Mouse (Mus musculus): Measurements from ENCODE around the gene Mybpc1.

Gene Mybpc1

DNA sequence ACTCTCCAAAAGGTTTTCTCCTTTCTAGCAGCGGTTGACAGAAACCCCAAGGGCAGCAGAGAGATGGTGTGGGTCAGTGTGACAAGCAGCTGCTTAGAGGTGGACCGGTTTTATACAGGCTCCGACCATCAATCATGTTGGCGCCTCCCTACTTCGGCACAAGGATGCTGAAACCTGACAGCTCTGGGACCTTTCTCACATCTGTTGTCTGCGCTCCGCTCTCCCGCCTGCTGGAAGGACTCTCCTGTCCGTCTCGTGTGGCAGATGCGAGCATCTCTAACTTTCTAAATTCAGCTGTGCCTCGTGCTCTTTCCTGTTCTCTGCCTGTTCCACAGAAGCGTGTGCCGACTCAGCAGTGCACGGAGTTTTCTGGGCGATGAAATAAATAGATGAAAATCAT lies at the start of gene Mybpc1:
Gene Mybpc1, minus strand, starts transcription at position 210 of the 400 bp plus-strand sequence.
- DNase-seq (ENCODE audit: extremely low read depth, low read depth), result no peak

DNA sequence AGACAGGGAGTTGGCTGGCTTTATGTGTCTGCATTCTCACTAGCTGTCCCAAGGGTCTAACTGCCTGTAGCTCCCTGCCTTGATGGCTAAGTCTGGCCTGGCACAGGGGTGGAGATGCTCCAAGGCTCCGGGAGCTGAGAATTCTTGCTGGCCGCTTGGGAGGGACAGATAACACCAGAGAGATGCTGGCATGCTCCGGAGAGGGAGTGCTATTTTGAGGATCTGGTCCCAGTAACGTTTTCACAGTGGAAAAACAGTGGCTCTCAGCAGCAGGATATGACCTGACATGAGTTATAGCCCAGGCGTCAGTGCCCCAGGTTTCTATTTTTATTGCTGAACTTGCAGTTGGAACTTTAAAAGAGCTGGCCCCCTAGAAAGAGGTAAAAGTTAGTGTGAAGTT lies 40.5 kb upstream of the Mybpc1 start:
- no peak for DNase-seq (ENCODE audit: extremely low read depth, low read depth)

DNA sequence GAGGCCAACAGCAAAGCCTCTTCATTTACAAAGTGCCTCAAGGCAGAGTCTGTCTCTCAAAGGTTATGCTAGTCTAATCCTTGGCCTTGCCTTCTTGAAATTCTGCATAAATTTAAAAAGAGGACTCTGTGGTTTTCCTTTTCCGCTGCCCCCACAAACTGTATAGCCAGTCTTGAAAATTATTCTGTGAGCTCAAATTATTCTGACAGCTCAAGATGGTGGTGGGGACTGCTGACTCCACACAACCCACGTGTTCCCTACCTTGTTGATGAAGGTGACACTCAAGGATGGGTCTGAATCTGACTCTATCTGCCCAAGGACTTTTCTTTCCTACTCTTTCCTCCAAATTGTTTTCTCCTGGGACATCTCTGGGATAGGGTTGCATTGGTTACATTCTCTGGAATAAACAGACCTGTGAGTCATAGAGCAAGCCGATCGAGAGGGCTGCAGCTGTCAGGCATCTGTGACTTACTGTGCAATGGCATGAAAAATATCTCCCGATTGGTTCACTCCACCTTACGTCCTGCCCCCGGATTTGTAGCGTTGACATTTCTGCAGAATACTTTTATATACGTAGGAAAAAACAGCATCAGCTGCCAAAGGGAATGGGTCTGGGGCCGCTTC lies 26.5 kb upstream of the Mybpc1 start:
- DNase-seq (ENCODE audit: extremely low read depth, low read depth), result no peak

DNA sequence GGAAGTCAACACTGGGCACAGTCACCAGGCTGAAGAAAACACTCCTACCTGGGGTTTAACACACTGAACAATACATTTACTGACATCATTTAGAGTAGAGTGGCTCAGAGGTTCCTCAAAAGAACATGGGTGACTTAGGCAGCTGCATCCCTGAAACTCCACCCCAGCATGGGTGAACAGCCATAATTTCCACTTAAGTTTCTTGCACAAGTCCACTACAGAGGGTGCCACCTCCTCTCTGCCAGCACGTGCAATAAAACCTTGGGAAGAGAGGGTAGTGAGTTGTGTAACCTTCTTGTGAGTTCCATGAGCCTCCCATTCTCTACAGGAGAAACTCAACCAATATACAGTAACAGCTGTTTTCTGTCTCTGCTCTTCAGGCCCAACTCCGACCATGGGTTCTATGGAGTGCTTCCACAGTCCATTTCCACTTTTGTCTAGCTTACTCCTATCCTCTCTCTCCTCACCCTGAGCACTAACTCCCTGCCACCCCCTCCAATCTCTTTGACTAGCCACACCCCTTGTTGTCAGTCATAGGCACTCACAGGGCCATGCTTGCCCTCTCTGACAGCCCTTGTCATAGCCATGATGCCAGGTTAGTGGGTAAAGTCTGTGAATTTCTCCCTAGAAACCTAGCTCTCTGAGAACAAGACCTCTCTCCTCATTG lies 25.8 kb upstream of the Mybpc1 start:
- DNase-seq (ENCODE audit: extremely low read depth, low read depth), result no peak

DNA sequence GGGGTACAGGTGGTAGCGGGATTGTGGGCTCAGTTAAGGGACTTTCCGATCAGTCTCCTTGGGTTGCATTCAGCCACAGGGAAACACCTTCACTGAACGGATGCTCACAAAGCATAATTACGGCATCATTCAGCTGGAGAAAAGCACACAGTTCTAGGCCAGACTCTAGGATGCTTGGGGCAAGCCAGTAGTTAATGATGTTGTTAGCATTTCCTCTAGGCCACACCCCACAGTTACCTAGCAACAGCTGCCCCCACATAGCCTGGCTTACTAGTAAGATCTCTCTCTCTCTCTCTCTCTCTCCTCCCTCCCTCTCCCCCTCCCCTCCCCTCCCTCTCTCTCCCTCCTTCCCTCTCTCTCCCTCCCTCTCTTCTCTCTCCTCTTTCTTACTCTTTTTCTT lies 22.1 kb upstream of the Mybpc1 start:
- DNase-seq (ENCODE audit: extremely low read depth, low read depth), result no peak

DNA sequence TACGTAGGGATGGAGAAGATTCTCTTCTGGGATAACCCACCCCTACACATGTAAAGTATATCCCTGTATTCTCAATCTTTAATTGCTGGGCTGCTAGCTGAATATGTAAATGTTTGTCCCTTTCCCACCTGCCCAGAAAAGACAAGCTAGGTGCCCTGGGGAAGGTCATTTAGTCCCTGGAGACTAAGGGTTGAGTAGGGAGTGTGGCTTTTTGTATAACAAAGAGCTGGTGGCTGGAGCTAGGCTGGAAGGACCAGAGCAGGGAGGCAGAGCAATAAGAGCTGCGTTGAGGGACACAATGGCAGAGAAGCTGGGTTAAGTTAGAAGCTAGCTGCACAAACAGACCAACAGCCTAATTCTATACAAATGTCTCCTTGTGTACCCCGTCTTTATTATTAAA lies 21.2 kb upstream of the Mybpc1 start:
- no peak for DNase-seq (ENCODE audit: extremely low read depth, low read depth)

DNA sequence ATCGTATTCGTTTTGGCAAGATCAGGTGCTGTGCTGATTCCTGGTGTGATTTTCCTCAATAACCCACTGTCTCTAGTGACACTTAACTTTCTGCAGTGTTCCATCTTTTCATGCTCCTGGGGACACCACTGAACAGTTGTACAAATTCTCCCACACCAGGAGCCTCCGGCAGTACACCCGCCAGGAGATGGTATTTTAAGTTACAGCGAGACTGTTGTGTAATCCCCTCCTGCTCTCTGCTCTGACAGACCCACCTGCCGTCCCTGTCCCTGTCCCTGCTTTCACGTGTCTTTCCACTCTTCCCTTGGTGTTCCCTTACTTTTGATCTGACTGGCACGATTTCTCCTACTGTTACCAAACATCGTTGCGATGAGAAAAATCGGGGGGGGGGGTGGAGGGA lies 19.3 kb upstream of the Mybpc1 start:
- no peak for DNase-seq (ENCODE audit: extremely low read depth, low read depth)

DNA sequence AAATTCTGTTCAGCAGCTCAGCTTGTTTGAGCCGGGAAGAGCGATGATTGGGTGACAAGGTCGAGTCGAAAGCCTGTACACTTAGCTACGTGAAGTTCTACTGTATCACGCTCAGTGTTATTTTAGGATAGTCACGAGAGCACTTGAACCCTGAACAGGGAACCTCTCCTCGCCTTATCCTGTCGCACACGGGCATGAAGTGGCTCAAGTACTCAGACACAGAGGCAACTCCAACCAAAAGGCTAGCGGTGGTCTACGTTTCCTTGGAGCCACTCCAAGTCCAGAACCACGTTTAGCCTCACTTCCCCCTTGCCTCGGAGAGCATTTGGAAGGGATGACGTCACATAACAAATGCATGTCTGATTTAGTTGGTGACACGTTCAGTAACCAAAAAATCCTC lies 17.7 kb upstream of the Mybpc1 start:
- no peak for DNase-seq (ENCODE audit: extremely low read depth, low read depth)

DNA sequence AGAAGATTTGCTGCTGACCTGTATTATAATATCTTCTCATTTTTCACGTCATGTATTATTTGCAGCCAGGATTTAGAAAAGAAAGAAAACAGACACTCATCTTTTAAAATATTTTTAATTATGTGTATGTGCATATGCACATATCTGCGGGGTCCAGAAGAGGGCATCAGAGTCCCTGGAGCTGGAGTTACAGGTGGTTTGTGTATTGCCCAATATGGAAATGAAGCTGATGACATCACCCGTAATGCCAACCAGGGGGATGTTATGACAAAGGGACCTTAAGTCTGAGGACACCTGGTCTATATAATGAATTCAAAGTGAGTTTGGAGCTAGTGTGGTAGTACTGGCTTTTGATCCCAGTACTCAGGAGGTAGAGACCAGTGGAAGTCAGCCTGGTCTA lies 15.9 kb upstream of the Mybpc1 start:
- DNase-seq (ENCODE audit: extremely low read depth, low read depth), result no peak

DNA sequence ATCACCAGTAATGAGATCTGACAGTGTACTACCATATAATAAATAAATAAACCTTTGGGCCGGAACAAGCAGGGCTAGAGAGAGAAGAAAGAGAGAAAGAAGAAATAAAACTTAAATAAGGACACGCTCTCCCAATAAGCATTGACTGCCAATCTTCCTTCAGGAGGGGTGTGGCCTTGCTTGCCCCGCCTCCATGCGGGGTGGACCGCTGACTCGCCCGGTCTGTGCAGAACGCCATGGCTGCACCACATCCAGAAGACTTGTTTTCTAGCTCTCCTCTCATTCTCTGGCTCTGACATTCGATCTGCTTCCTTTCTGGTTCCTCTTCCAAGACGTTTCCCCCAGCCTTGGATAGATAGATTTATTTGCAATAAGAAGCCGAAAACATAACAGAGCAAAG lies 8.1 kb upstream of the Mybpc1 start:
- DNase-seq (ENCODE audit: extremely low read depth, low read depth), result no peak

DNA sequence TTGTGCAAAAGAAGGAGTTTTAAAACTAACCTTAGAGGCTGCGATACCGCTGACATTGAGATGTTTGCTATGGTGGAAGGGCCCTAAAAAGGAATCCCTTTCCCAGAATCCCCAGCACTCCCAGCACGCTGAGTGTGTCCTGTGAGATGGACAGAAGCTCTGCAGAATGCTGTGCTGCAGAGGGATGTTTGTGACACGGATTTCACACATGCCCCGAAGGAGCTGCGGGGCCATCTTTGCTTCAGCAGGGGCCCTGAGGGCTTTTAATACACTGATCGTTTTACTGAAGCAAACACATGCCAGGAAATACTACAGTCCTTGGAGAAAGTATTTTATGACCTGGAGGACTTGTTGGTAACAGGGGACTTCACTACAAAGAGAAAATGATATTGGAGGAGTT lies 1.7 kb upstream of the Mybpc1 start:
- DNase-seq (ENCODE audit: extremely low read depth, low read depth), result no peak

DNA sequence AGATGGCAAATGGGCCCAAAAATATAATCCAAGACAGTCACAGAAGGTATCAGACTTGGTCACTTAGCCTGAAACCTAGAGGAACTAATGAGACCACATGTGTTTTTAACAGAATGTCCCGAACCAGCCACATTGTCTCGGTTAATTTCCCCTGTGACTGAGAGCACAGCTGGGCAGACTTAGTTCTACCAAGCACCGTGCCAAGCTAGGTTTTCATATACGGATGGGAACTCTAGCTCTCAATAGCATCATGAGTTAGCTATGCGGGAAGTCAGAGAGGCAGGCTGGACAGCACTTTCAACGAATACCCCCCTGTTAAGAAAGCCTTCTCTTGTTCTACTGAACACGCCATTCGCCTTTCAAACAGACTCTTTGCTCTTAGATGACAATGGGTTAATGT lies 1.1 kb upstream of the Mybpc1 start:
- no peak for DNase-seq (ENCODE audit: extremely low read depth, low read depth)

DNA sequence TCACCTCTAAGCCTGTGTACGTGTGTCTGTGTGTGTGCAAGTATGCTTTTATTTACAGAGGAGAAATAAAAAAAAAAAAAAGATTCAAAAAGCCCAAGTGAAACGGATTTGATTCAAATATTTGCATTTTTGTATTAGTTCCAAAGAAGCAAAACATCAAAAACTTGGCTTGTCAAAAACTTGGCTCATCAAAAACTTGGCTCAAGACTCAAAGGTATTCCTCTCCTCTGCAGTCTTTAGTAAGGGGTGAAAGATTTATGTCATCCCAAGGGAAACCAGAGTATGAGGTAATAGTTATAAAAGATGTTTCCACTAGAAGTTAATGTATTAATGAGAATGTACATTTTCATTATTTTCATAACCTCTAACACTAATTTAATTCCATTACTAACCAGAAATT lies 1.2 kb downstream of the Mybpc1 start:
- no peak for DNase-seq (ENCODE audit: extremely low read depth, low read depth)

DNA sequence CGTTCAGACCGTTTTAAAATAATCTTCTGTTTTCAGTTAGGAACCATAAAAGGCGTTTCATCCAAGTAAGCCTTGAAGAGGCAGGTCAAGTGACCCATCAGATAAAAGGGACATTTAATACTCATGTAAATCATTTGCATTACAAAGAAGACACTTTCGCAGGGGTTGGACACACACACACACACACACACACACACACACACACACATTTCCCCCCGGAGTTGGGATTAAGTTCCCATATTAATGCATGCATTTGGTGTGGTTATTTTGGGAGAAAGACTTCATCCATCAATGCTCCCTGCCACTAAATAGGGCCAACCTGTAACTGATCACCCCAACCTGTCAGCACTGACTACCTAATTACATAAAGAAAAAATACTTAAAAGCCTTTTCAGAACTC lies 1.7 kb downstream of the Mybpc1 start:
- DNase-seq (ENCODE audit: extremely low read depth, low read depth), result no peak

DNA sequence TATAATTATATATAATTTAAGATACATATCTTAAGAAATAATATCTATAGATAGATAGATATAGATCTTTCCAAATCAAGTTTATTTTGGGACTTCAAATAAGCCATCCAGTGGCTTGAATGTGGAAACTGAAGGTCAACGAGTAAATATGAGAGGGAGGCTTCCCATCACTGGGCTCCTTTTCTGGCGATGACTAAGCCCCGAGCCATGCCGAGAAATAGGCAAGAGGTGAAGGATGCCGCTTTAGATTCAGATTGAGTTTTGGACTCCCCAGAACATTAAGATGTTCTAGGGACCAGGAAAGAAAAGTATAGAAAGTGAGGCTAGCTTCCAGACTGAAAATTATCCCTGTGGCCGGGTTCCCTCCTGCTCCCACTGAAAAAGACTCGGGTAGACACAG lies 4.4 kb downstream of the Mybpc1 start:
- no peak for DNase-seq (ENCODE audit: extremely low read depth, low read depth)

DNA sequence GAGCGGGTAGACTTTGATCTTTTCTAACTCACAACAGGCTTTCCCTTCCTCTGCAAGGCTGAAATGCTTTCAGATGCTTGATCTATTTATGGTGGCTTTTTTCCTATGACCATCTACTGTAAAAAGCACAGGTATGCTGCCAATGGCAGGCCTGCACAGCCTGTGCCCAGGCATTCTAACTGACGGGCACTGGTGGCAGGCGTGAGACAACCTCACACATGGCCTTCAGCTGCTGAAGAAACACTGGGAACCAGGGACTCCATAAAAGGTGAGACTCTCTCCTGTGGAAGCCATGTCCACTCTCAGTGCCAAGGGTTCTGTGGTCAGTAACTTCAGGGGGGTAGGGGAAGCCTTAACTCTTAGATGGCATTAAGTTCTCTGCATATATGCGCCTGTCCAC lies 12.6 kb downstream of the Mybpc1 start:
- DNase-seq (ENCODE audit: extremely low read depth, low read depth), result no peak

DNA sequence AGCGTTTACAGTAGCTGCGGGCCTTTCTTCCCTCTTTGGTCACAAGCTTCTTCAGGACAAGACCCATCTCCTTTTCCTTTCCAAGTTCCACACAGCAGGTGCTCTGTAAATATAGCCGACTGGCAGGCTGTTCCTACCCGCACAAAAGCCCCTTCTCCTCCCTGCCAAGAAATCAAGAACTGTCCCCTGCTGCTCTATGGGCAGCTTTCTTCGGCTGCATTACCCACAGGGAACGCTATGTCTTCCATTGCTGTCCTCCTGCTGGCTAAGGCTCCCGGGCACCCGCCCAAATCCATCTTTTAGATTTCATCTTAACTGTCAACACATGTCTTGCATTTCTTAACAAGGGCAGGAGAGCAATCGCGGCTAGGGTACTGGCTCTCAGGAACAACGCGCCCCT lies 13.9 kb downstream of the Mybpc1 start:
- DNase-seq (ENCODE audit: extremely low read depth, low read depth), result no peak

DNA sequence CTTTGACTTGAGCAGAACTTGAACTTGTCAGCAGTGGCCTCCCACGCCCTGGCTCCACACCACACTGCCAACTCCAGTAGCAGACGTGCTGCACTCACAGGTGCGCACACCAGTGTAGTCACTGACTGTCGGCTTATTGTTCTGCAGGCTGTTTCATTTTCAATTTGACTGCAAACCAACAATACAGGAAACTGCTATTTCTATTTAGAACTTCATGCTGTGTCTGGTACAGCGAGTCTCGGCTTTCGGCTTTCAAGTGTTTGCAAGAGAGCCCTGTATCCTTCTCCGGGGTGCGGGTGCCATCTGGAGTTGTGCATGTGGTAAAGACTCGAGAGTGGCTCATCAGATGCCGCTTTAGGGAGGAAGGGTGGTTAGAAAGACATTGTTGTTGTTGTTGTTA lies 20.5 kb downstream of the Mybpc1 start:
- no peak for DNase-seq (ENCODE audit: extremely low read depth, low read depth)

DNA sequence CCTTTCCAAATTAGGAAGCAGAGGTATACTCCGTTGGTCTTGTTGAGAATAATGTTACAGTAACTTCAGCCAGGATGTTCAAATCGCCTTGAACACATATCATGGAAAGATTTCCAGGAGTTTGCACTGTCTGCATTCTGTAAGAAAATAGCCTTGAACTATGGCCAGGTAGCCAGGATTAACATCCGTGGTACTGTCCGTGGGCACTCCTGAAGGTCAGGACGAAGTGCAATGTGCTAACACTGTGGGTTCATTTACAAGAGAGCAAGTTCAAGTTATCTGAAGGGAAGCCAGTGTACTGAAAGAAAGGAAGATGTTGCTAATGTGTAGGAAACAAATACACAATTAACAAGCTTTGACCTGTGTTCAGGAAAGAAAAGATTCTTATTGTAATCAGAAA lies 24.2 kb downstream of the Mybpc1 start:
- DNase-seq (ENCODE audit: extremely low read depth, low read depth), result no peak

DNA sequence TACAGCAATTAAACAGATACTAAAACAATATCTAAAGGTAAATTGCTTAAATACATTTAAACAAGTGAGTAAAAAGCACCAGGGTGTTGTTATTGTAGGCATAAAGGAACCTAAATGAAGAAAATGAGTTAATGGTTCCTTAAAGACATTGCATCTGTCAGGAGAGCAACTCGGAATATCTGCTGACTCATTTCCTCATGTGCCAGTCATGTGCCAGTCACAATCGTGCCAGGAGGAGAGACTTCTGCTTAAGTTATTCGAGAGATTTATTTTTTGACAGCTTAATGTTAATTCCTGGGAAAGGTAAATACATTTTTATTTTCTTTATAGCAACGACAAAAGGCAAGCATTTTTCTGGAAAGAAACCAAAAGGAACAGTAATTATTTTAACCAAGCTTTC lies 26.3 kb downstream of the Mybpc1 start:
- peak; percentile 8 for DNase-seq (ENCODE audit: extremely low read depth, low read depth)

DNA sequence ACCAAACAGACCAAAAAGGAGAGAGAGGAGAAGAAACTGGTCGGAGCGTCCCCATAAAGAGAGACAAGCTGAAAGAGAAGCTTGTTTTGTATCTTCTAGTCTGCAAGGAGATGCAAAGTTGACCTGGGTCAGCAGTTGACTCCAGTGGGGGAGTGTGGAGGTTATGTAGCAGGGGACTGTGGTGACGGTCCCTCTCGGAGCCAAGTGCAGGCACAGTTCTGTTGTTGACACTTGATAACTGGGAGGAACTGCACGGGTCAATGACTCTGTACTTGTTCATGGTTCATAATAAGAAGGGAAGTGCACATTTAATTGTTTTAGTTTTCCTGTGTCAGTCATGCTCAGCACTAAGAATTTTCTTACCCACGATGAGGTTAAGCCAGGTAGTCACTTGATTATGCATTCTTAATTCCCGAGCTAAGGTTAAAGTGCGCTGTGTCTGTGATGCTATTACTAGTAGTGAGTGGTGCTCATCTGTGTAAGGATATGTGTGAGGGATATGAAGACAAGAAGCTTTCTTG lies 30.8 kb downstream of the Mybpc1 start:
- no peak for DNase-seq (ENCODE audit: extremely low read depth, low read depth)

DNA sequence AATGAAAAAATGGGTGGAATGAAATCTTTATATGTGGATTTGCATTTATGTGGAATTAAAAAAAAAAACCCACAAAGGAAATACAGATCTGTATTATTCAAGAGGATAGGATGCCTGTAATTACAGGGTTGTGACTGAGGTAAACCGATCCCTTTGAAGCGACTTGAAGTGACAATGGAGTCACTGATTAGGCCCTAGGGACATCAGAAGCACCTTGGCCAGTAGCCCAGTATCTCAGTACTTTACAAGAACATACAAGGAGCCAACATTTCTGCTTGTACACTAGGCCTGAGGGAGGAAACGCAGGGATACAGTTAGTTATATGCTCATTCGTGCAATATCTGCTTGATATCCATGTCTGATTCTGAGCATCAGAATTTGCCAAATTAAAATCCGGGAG lies 32.8 kb downstream of the Mybpc1 start:
- no peak for DNase-seq (ENCODE audit: extremely low read depth, low read depth)

DNA sequence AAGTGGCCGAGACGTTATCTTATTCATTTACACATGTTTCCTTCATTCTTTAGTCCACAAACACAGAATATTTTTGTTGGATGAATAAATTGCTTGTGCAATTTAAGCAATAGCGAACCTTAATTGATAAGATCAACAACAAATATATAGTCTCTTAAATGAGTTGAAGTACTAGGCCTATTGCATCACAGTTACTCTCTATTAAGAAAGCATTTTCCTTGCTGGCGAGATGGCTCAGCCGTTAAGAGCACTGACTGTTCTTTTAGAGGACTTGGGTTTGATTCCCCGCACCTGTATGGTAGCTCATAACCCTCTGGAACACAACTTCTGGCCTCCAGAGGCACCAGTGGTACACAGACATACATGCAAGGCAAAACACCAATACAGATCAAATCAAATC lies 47.9 kb downstream of the Mybpc1 start:
- no peak for DNase-seq (ENCODE audit: extremely low read depth, low read depth)
